Mouse (Mus musculus): ENCODE results near the gene Kcnj3.
"Not testable (repeated sequence)": the region's sequence is repeated elsewhere in the genome, so short reads cannot be mapped to it uniquely, and the experiment has no call there.

Kcnj3 gene

GRCm38 (mm10) chr2:55435721-55436260, at the start of gene Kcnj3:
Kcnj3 (plus strand) TSS chr2:55435970.
- no peak for DNase-seq (ENCODE audit: low spot score)

GRCm38 (mm10) chr2:55390330-55390989, 45.3 kb upstream of the Kcnj3 start:
- no peak for DNase-seq (ENCODE audit: low spot score)

- no peak for DNase-seq (ENCODE audit: low spot score)
Measured at GRCm38 (mm10) chr2:55405307-55405706, 30.5 kb upstream of the Kcnj3 start.

- no peak for DNase-seq (ENCODE audit: low spot score)
Measured at GRCm38 (mm10) chr2:55427633-55428032, 8.1 kb upstream of the Kcnj3 start.

- DNase-seq (ENCODE audit: low spot score) = no peak
Measured at GRCm38 (mm10) chr2:55432104-55432503, 3.7 kb upstream of the Kcnj3 start.

GRCm38 (mm10) chr2:55436261-55437006, 664 bp downstream of the Kcnj3 start:
- DNase-seq (ENCODE audit: low spot score) = no peak

GRCm38 (mm10) chr2:55437007-55437949, 1.5 kb downstream of the Kcnj3 start:
- DNase-seq (ENCODE audit: low spot score) = no peak

GRCm38 (mm10) chr2:55437977-55438376, 2.2 kb downstream of the Kcnj3 start:
- no peak for DNase-seq (ENCODE audit: low spot score)

GRCm38 (mm10) chr2:55439211-55439610, 3.4 kb downstream of the Kcnj3 start:
- DNase-seq (ENCODE audit: low spot score) = no peak

- DNase-seq (ENCODE audit: low spot score) = no peak
Measured at GRCm38 (mm10) chr2:55442006-55442405, 6.2 kb downstream of the Kcnj3 start.

- no peak for DNase-seq (ENCODE audit: low spot score)
Measured at GRCm38 (mm10) chr2:55447298-55447697, 11.5 kb downstream of the Kcnj3 start.

- no peak for DNase-seq (ENCODE audit: low spot score)
Measured at GRCm38 (mm10) chr2:55450774-55451173, 15.0 kb downstream of the Kcnj3 start.

- no peak for DNase-seq (ENCODE audit: low spot score)
Measured at GRCm38 (mm10) chr2:55459195-55459594, 23.4 kb downstream of the Kcnj3 start.

GRCm38 (mm10) chr2:55469141-55469540, 33.4 kb downstream of the Kcnj3 start:
- no peak for DNase-seq (ENCODE audit: low spot score)

- DNase-seq (ENCODE audit: low spot score) = no peak
Measured at GRCm38 (mm10) chr2:55470006-55470405, 34.2 kb downstream of the Kcnj3 start.

- DNase-seq (ENCODE audit: low spot score) = no peak
Measured at GRCm38 (mm10) chr2:55479511-55479910, 43.7 kb downstream of the Kcnj3 start.

- DNase-seq (ENCODE audit: low spot score) = no peak
Measured at GRCm38 (mm10) chr2:55479933-55480601, 44.3 kb downstream of the Kcnj3 start.

- DNase-seq (ENCODE audit: low spot score) = no peak
Measured at GRCm38 (mm10) chr2:55480602-55480965, 44.8 kb downstream of the Kcnj3 start.

- not testable (repeated sequence) for DNase-seq (ENCODE audit: low spot score)
Measured at GRCm38 (mm10) chr2:55485500-55486129, 49.8 kb downstream of the Kcnj3 start.

- DNase-seq (ENCODE audit: low spot score) = no peak
Measured at GRCm38 (mm10) chr2:55503390-55504176, 67.8 kb downstream of the Kcnj3 start.

Data from urinary bladder, postnatal 10 days (tissue).